Comparison of ENCODE assay signal across 21 mouse cellular contexts in genomic region chr9:63056695-63057349, GRCm38 (mm10).
"Had no signal": no experiment of that assay in that cellular context is flagged by ENCODE, and none has a peak within 500 bp of the region (broad histone marks: within the 10 kb centered on the region; RNA-seq: fewer than 3 reads in every experiment).

No protein-coding gene starts in this region.

- H3K4me2 ChIP-seq: limb, embryonic 12.5 days; limb, embryonic 15.5 days; liver, embryonic 12.5 days; liver, embryonic 15.5 days; lung, embryonic 15.5 days; midbrain, embryonic 12.5 days; midbrain, embryonic 15.5 days; neural tube, embryonic 12.5 days; neural tube, embryonic 15.5 days had no signal

- H3K9me3 ChIP-seq: limb, embryonic 12.5 days; limb, embryonic 15.5 days; liver, embryonic 12.5 days; liver, embryonic 15.5 days; lung, embryonic 15.5 days; midbrain, embryonic 12.5 days; midbrain, embryonic 15.5 days; neural tube, embryonic 12.5 days; neural tube, embryonic 15.5 days had no signal

- H3K36me3 ChIP-seq: limb, embryonic 12.5 days; limb, embryonic 15.5 days; liver, embryonic 12.5 days; liver, embryonic 15.5 days; lung, embryonic 15.5 days; midbrain, embryonic 12.5 days; midbrain, embryonic 15.5 days; neural tube, embryonic 12.5 days; neural tube, embryonic 15.5 days had no signal

- H3K27me3 ChIP-seq: limb, embryonic 12.5 days; limb, embryonic 15.5 days; liver, embryonic 15.5 days; lung, embryonic 15.5 days; neural tube, embryonic 12.5 days; neural tube, embryonic 15.5 days had no signal

- H3K27ac ChIP-seq: kidney, postnatal 0 days; limb, embryonic 12.5 days; limb, embryonic 15.5 days; liver, embryonic 12.5 days; liver, embryonic 15.5 days; midbrain, embryonic 12.5 days; midbrain, embryonic 15.5 days; neural tube, embryonic 12.5 days; neural tube, embryonic 15.5 days had no signal

- DNase-seq: kidney, adult 2 months; kidney, postnatal 25 days; lung, adult 18-20 months; lung, postnatal 10 days; lung, postnatal 36 days; right cerebral cortex, adult 18-20 months; spleen, adult 18-20 months; thymus, adult 2 months; thymus, postnatal 14 days; thymus, postnatal 4 days had no signal

- H3K9ac ChIP-seq: limb, embryonic 12.5 days; limb, embryonic 15.5 days; liver, embryonic 12.5 days; liver, embryonic 15.5 days; lung, embryonic 15.5 days; midbrain, embryonic 12.5 days; midbrain, embryonic 15.5 days; neural tube, embryonic 12.5 days; neural tube, embryonic 15.5 days had no signal

- H3K4me3 ChIP-seq: limb, embryonic 12.5 days; limb, embryonic 15.5 days; liver, embryonic 12.5 days; liver, embryonic 15.5 days; lung, embryonic 15.5 days; midbrain, embryonic 12.5 days; midbrain, embryonic 15.5 days; neural tube, embryonic 12.5 days; neural tube, embryonic 15.5 days had no signal

- H3K4me1 ChIP-seq: liver, embryonic 12.5 days; liver, embryonic 15.5 days had no signal

- ATAC-seq: intestine, postnatal 0 days; liver, embryonic 12.5 days; midbrain, embryonic 15.5 days had no signal
